Mouse (Mus musculus): ENCODE results near the gene Fam161b. TPM values are rescaled to one million over a fixed set of nuclear protein-coding genes. Genes with fewer than 3 reads are reported as not detected.

The Fam161b gene
- polyA plus RNA-seq, 1 experiment, result 9.4 TPM

GRCm38 (mm10) chr12:84393847-84394246 lies 32.2 kb upstream of the Fam161b start:
- TF ChIP-seq CTCF (IDR thresholded peaks at IDR 0.05; ENCODE audit: control insufficient read depth, insufficient read depth, insufficient replicate concordance, low read depth, low read length), result no peak
- no peak for TF ChIP-seq POLR2A (IDR thresholded peaks at IDR 0.05; ENCODE audit: control insufficient read depth, low read depth, low read length)
- H3K4me3 ChIP-seq (ENCODE audit: control insufficient read depth, low read depth, low read length), result no peak overlapping the region
- no peaks in the 10 kb centered on the region for H3K27me3 ChIP-seq (ENCODE audit: control insufficient read depth, insufficient read depth, low read length)
- no peaks in the 10 kb centered on the region; the same call in 1 of the 2 replicates for H3K36me3 ChIP-seq (ENCODE audit: control insufficient read depth, insufficient read depth, low read length)
- H3K4me1 ChIP-seq (ENCODE audit: control insufficient read depth, insufficient read depth, low read length), result no peaks in the 10 kb centered on the region
- H3K27ac ChIP-seq (ENCODE audit: control insufficient read depth, insufficient read depth, low read depth, low read length), result no peak overlapping the region

- Histone ChIP-seq H3K27me3 (ENCODE audit: control insufficient read depth, insufficient read depth, low read length) (no peaks in the 10 kb centered on the region), H3K36me3 (ENCODE audit: control insufficient read depth, insufficient read depth, low read length) (no peaks in the 10 kb centered on the region; the same call in 1 of the 2 replicates), H3K4me3 (ENCODE audit: control insufficient read depth, low read depth, low read length) (no peak overlapping the region), H3K27ac (ENCODE audit: control insufficient read depth, insufficient read depth, low read depth, low read length) (no peak overlapping the region), H3K4me1 (ENCODE audit: control insufficient read depth, insufficient read depth, low read length) (no peaks in the 10 kb centered on the region)
- TF ChIP-seq POLR2A (IDR thresholded peaks at IDR 0.05; ENCODE audit: control insufficient read depth, low read depth, low read length) (no peak), CTCF (IDR thresholded peaks at IDR 0.05; ENCODE audit: control insufficient read depth, insufficient read depth, insufficient replicate concordance, low read depth, low read length) (no peak)
Observed at GRCm38 (mm10) chr12:84392681-84393080, 31.0 kb upstream of the Fam161b start.

- H3K27ac ChIP-seq (ENCODE audit: control insufficient read depth, insufficient read depth, low read depth, low read length), result no peak overlapping the region
- no peaks in the 10 kb centered on the region; the same call in 1 of the 2 replicates for H3K36me3 ChIP-seq (ENCODE audit: control insufficient read depth, insufficient read depth, low read length)
- no peak for TF ChIP-seq CTCF (IDR thresholded peaks at IDR 0.05; ENCODE audit: control insufficient read depth, insufficient read depth, insufficient replicate concordance, low read depth, low read length)
- TF ChIP-seq POLR2A (IDR thresholded peaks at IDR 0.05; ENCODE audit: control insufficient read depth, low read depth, low read length), result no peak
- H3K4me1 ChIP-seq (ENCODE audit: control insufficient read depth, insufficient read depth, low read length), result no peaks in the 10 kb centered on the region
- H3K27me3 ChIP-seq (ENCODE audit: control insufficient read depth, insufficient read depth, low read length), result no peaks in the 10 kb centered on the region
- no peak overlapping the region for H3K4me3 ChIP-seq (ENCODE audit: control insufficient read depth, low read depth, low read length)
Observed at GRCm38 (mm10) chr12:84390336-84390735, 28.7 kb upstream of the Fam161b start.

DNA sequence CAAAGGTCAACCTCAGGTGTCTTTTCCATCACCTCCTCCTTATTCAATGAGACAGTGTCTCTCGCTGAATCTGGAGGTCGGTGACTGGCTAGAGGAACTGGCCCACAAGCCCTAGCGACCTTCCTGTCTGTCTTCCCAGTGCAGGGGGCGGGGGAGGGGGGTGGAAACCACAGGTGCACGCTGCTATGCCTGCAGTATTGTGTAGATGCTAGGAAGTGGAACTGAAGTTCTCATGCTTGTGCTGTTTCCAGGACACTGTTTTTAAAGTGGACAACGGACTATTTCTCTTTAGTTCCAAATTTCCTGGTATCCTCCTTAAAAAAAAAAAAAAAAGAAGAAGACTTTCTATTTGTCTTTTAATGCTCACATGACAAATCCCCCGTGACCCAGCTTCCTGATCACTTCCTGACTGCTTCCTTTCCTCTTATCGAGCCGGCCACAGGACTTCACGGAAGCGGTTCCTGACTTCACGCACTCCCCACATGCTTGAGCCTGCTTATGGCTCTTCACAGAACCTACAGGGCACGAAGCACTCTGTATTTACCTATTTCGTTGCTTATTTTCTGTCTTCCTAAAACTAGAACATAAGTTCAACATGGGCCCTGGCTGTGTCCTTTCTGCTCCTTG lies 27.3 kb upstream of the Fam161b start:
- TF ChIP-seq CTCF (IDR thresholded peaks at IDR 0.05; ENCODE audit: control insufficient read depth, insufficient read depth, insufficient replicate concordance, low read depth, low read length) (no peak), POLR2A (IDR thresholded peaks at IDR 0.05; ENCODE audit: control insufficient read depth, low read depth, low read length) (no peak)
- H3K4me3 ChIP-seq (ENCODE audit: control insufficient read depth, low read depth, low read length), result no peak overlapping the region
- H3K36me3 ChIP-seq (ENCODE audit: control insufficient read depth, insufficient read depth, low read length), result no peaks in the 10 kb centered on the region; the same call in 1 of the 2 replicates
- H3K27me3 ChIP-seq (ENCODE audit: control insufficient read depth, insufficient read depth, low read length), result no peaks in the 10 kb centered on the region
- no peaks in the 10 kb centered on the region for H3K4me1 ChIP-seq (ENCODE audit: control insufficient read depth, insufficient read depth, low read length)
- no peak overlapping the region for H3K27ac ChIP-seq (ENCODE audit: control insufficient read depth, insufficient read depth, low read depth, low read length)

GRCm38 (mm10) chr12:84388097-84388496 lies 26.5 kb upstream of the Fam161b start:
- H3K4me3 ChIP-seq (ENCODE audit: control insufficient read depth, low read depth, low read length), result no peak overlapping the region
- TF ChIP-seq POLR2A (IDR thresholded peaks at IDR 0.05; ENCODE audit: control insufficient read depth, low read depth, low read length), result no peak
- no peak for TF ChIP-seq CTCF (IDR thresholded peaks at IDR 0.05; ENCODE audit: control insufficient read depth, insufficient read depth, insufficient replicate concordance, low read depth, low read length)
- H3K4me1 ChIP-seq (ENCODE audit: control insufficient read depth, insufficient read depth, low read length), result no peaks in the 10 kb centered on the region
- H3K36me3 ChIP-seq (ENCODE audit: control insufficient read depth, insufficient read depth, low read length), result no peaks in the 10 kb centered on the region
- no peak overlapping the region for H3K27ac ChIP-seq (ENCODE audit: control insufficient read depth, insufficient read depth, low read depth, low read length)
- no peaks in the 10 kb centered on the region for H3K27me3 ChIP-seq (ENCODE audit: control insufficient read depth, insufficient read depth, low read length)

DNA sequence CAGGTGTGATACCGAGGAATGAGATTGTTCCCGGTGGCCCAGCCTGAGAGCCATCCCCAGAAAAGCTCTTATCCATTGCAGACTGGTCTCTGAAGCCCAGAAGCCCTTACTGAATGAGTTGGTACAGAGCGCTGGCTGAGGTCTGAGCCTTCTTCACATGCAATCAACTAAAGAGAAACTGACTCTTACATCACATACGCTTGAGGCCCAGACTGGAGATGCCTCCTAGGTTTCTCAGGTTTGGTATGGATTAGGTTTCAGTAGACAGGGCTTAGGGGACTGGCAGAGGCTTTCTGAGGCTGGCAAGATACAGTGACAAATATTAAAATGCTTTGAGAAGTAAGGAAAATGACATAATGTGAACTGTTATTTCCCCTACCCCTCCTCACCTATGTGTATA lies 23.8 kb upstream of the Fam161b start:
- Histone ChIP-seq H3K4me1 (ENCODE audit: control insufficient read depth, insufficient read depth, low read length) (no peaks in the 10 kb centered on the region), H3K36me3 (ENCODE audit: control insufficient read depth, insufficient read depth, low read length) (no peaks in the 10 kb centered on the region), H3K27ac (ENCODE audit: control insufficient read depth, insufficient read depth, low read depth, low read length) (no peak overlapping the region), H3K27me3 (ENCODE audit: control insufficient read depth, insufficient read depth, low read length) (no peaks in the 10 kb centered on the region), H3K4me3 (ENCODE audit: control insufficient read depth, low read depth, low read length) (no peak overlapping the region)
- no peak for TF ChIP-seq POLR2A (IDR thresholded peaks at IDR 0.05; ENCODE audit: control insufficient read depth, low read depth, low read length)
- no peak for TF ChIP-seq CTCF (IDR thresholded peaks at IDR 0.05; ENCODE audit: control insufficient read depth, insufficient read depth, insufficient replicate concordance, low read depth, low read length)

DNA sequence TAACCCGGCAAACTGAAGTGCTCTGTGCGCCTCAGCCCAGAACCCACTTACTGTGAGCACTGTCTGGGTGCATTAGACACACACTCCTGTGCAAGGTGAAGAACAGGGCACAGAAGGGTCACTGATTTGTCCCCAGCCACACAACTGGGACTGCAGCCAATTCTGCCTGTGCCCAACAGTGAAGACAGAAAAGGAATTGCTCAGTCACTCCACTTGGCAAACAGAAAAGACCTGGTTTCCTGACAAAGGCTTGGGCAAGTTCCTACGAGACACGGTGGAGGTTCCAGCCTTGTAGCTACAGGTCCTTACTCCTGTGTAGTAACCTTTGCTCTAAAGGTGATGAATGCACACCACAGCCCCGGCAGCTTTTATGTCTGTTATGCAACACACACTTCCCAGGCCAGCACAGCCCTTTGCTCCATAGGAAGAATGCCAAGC lies 23.0 kb upstream of the Fam161b start:
- Histone ChIP-seq H3K4me3 (ENCODE audit: control insufficient read depth, low read depth, low read length) (no peak overlapping the region), H3K4me1 (ENCODE audit: control insufficient read depth, insufficient read depth, low read length) (no peaks in the 10 kb centered on the region), H3K27ac (ENCODE audit: control insufficient read depth, insufficient read depth, low read depth, low read length) (no peak overlapping the region), H3K36me3 (ENCODE audit: control insufficient read depth, insufficient read depth, low read length) (no peaks in the 10 kb centered on the region), H3K27me3 (ENCODE audit: control insufficient read depth, insufficient read depth, low read length) (no peaks in the 10 kb centered on the region)
- TF ChIP-seq POLR2A (IDR thresholded peaks at IDR 0.05; ENCODE audit: control insufficient read depth, low read depth, low read length), result no peak
- TF ChIP-seq CTCF (IDR thresholded peaks at IDR 0.05; ENCODE audit: control insufficient read depth, insufficient read depth, insufficient replicate concordance, low read depth, low read length), result no peak
